Mouse (Mus musculus) heart, embryonic 14.5 days (tissue): ENCODE data around the gene Defb26. TPM values are rescaled to one million over a fixed set of nuclear protein-coding genes. Genes with fewer than 3 reads are reported as not detected.

Experiments
- ATAC-seq: fragments of 200-750 bp; cut with Nextera tagmentation; 2 replicates; pipeline ENCODE4 v1.8.0; 2017; ENCODE audit warnings: low read depth, moderate TSS enrichment; ENCODE audit not compliant: insufficient number of reproducible peaks, insufficient read depth, low FRiP score
- H3K27ac ChIP-seq, 2 experiments: fragments of 200-500 bp in 1 of 2; fragments of 300-500 bp in 1 of 2; sonication (generic) in 1 of 2; replicated peaks in 1 of 2; 2 replicates each; pipeline ENCODE4 v1.5.1; 2012 to 2014; ENCODE audit warnings: low read depth in 2 of 2, low read length in 2 of 2, control low read depth in 1 of 2, mild to moderate bottlenecking in 1 of 2, mixed read lengths in 1 of 2; ENCODE audit not compliant: control insufficient read depth in 1 of 2, insufficient read depth in 1 of 2
- H3K27me3 ChIP-seq: fragments of 300-500 bp; sonication (generic); 2 replicates; pipeline ENCODE4 v1.6.1; 2014; ENCODE audit warnings: mild to moderate bottlenecking, low read length, control low read depth; ENCODE audit not compliant: control insufficient read depth, insufficient read depth
- H3K36me3 ChIP-seq: fragments of 300-500 bp; sonication (generic); 2 replicates; pipeline ENCODE4 v1.6.1; 2014; ENCODE audit warnings: mild to moderate bottlenecking, control low read depth, low read length, mixed read lengths; ENCODE audit not compliant: control insufficient read depth, insufficient read depth
- H3K4me1 ChIP-seq, 2 experiments: fragments of 200-500 bp in 1 of 2; fragments of 300-500 bp in 1 of 2; sonication (generic) in 1 of 2; 2 replicates each; pipeline ENCODE4 v1.6.1; 2012 to 2014; ENCODE audit warnings: low read length in 2 of 2, control low read depth in 1 of 2, mixed read lengths in 1 of 2; ENCODE audit not compliant: control insufficient read depth in 2 of 2, insufficient read depth in 2 of 2
- H3K4me2 ChIP-seq: fragments of 300-500 bp; sonication (generic); 2 replicates; pipeline ENCODE4 v1.6.1; 2014; ENCODE audit warnings: mild to moderate bottlenecking, low read length
- H3K4me3 ChIP-seq, 2 experiments: fragments of 200-500 bp in 1 of 2; fragments of 300-500 bp in 1 of 2; sonication (generic) in 1 of 2; 2 replicates each; pipeline ENCODE4 v1.5.1; 2012 to 2014; ENCODE audit warnings: low read length in 2 of 2, mild to moderate bottlenecking in 2 of 2, control low read depth in 1 of 2, low read depth in 1 of 2, moderate library complexity in 1 of 2; ENCODE audit not compliant: control insufficient read depth in 1 of 2, insufficient read depth in 1 of 2
- H3K9ac ChIP-seq: fragments of 300-500 bp; sonication (generic); 2 replicates; pipeline ENCODE4 v1.6.1; 2014; ENCODE audit warnings: mild to moderate bottlenecking, low read length
- H3K9me3 ChIP-seq: fragments of 300-500 bp; sonication (generic); 2 replicates; pipeline ENCODE4 v1.6.1; 2016; ENCODE audit warnings: low read length, control low read depth; ENCODE audit not compliant: control insufficient read depth
- WGBS: fragments of 180-500 bp; shearing (Covaris S2); extraction: QIAGEN DNeasy Blood & Tissue Kit; methylation state at CpG from one replicate; pipeline ENCODE4 v1.1.7; 2014; 5-methylcytosine and 5-hydroxymethylcytosine counted together
- polyA plus RNA-seq: library from polyadenylated mRNA; unstranded; fragments of >200 nt; fragmentation: Nextera tagmentation; extraction: Ambion mirVana; gene quantifications from 2 replicates; pipeline ENCODE4 v1.2.1, GENCODE M21; 2014

Gene Defb26
- polyA plus RNA-seq, 1 experiment from 2014 or later, result not detected

DNA sequence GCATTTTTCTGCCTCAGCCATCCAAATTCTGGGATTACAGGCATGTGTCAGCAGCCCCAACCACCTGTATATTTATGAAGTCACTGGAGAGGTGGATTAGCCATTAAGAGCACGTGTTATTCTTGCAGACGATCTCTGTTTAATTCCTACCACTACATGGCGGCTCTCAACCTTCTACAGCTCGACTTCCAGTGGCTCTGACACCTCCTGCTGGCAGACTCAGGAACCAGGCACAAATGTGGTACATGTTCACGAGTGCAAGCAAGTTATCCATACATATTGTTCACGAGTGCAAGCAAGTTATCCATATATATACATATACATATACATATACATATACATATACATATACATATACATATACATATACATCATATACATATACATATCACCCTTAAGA, 18.3 kb downstream of the Defb26 start:
- Histone ChIP-seq H3K27ac (no peak overlapping the region), H3K9ac (no peak overlapping the region), H3K27me3 (no peaks in the 10 kb centered on the region), H3K36me3 (no peaks in the 10 kb centered on the region), H3K4me3 (no peak overlapping the region), H3K4me2 (no peak overlapping the region), H3K9me3 (no peaks in the 10 kb centered on the region), H3K4me1 (no peaks in the 10 kb centered on the region)
- no peak for ATAC-seq
- 77% methylated on average over 6 of the region's 6 CpGs for WGBS

DNA sequence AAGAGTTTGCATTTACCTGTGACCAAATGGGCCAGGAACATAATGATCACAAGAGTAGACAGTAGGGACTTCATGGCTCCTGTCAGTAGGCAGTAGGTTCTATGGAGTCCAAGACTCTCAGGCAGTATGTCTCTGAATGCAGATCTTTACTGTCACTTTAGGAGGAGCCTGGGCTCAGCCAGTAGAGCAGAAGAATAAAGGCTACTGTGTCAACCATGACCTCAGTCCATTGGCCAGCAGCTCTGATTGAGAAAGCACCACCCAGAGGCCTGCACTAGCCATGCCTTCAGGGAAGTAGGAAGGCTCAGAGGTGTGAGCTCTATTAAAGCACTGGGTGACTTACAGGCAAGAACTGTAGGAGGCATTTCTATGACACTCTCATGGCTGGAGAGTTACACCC, 21.5 kb downstream of the Defb26 start, which contains the start of gene Defb22:
Gene Defb22 (minus strand): TSS at position 101 of the 400 bp plus-strand sequence.
- Histone ChIP-seq H3K9ac (no peak within 1 kb of the TSS), H3K4me2 (no peak within 1 kb of the TSS), H3K27ac (no peak within 1 kb of the TSS), H3K27me3 (no peaks in the 10 kb centered on the region), H3K4me3 (no peak within 1 kb of the TSS), H3K4me1 (no peaks in the 10 kb centered on the region; a peak in 1 of 4 replicates), H3K9me3 (no peaks in the 10 kb centered on the region), H3K36me3 (no peaks in the 10 kb centered on the region)
- ATAC-seq, result no peak

GRCm38 (mm10) chr2:152487024-152487423, 24.5 kb downstream of the Defb26 start:
- Histone ChIP-seq H3K9me3 (no peaks in the 10 kb centered on the region), H3K27me3 (no peaks in the 10 kb centered on the region), H3K27ac (no peak overlapping the region), H3K4me3 (no peak overlapping the region), H3K4me2 (no peak overlapping the region), H3K4me1 (no peaks in the 10 kb centered on the region; a peak in 1 of 4 replicates), H3K36me3 (no peaks in the 10 kb centered on the region), H3K9ac (no peak overlapping the region)
- 65% methylated on average over 2 of the region's 2 CpGs for WGBS
- ATAC-seq, result no peak

DNA sequence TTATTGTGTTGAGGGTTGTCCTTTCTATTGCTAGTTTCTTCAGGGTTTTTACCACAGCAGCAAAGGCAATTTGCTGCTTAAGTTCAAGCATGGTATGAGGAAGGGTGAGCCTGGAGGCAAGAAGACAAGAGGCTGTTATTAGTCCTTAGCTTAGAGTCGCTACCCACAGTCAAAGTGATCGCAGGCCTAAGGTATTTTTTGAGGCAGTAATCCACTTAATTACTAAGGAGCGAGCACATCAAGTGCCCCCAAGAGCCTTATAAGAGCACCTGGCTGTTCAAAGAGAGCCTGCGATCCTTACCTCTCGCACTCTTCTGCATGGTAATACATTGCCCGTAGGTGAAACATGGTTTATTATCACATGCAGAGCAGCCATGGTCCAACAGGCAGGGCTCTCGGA, 29.8 kb downstream of the Defb26 start:
- Histone ChIP-seq H3K27ac (no peak overlapping the region), H3K4me1 (no peaks in the 10 kb centered on the region; a peak in 1 of 4 replicates), H3K36me3 (no peaks in the 10 kb centered on the region), H3K9me3 (no peaks in the 10 kb centered on the region), H3K9ac (no peak overlapping the region), H3K4me2 (no peak overlapping the region), H3K27me3 (no peaks in the 10 kb centered on the region), H3K4me3 (no peak overlapping the region)
- 86% methylated on average over 7 of the region's 7 CpGs for WGBS
- no peak for ATAC-seq

DNA sequence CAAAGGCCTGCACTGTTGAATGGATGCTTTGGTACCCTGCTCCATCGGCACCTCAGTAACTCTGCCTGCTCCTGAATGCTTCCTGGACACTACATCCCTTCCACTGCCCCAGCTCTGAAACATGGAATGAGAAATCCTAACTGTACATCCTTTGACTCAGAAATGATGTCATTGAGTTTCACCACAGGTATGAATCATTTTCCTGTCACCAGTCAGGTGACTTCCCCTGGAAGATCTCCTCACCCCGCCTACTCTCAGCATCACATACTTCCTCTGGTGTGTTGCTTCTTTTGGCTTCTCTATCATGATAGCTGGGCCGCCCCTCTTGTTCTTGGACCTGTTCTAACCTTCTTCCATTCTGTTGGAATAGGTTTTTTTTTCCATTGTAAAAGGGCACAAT, 30.6 kb downstream of the Defb26 start:
- H3K27ac ChIP-seq, result no peak overlapping the region
- ATAC-seq, result no peak
- WGBS, result 74% methylated on average over 3 of the region's 3 CpGs
- H3K9me3 ChIP-seq, result no peaks in the 10 kb centered on the region
- H3K27me3 ChIP-seq, result no peaks in the 10 kb centered on the region
- no peak overlapping the region for H3K4me2 ChIP-seq
- no peak overlapping the region for H3K4me3 ChIP-seq
- no peak overlapping the region for H3K9ac ChIP-seq
- H3K36me3 ChIP-seq, result no peaks in the 10 kb centered on the region
- H3K4me1 ChIP-seq, result no peaks in the 10 kb centered on the region; a peak in 1 of 4 replicates

GRCm38 (mm10) chr2:152476763-152477162, 34.7 kb downstream of the Defb26 start, which contains the start of gene Defb20:
Defb20 (plus strand) TSS chr2:152477063.
- WGBS, result 60% methylated on average over 2 of the region's 2 CpGs
- no peak within 1 kb of the TSS for H3K27ac ChIP-seq
- no peak for ATAC-seq
- no peaks in the 10 kb centered on the region for H3K4me1 ChIP-seq
- no peaks in the 10 kb centered on the region for H3K36me3 ChIP-seq
- no peak within 1 kb of the TSS for H3K4me2 ChIP-seq
- no peak within 1 kb of the TSS for H3K4me3 ChIP-seq
- H3K9ac ChIP-seq, result no peak within 1 kb of the TSS
- H3K9me3 ChIP-seq, result no peaks in the 10 kb centered on the region
- H3K27me3 ChIP-seq, result no peaks in the 10 kb centered on the region

DNA sequence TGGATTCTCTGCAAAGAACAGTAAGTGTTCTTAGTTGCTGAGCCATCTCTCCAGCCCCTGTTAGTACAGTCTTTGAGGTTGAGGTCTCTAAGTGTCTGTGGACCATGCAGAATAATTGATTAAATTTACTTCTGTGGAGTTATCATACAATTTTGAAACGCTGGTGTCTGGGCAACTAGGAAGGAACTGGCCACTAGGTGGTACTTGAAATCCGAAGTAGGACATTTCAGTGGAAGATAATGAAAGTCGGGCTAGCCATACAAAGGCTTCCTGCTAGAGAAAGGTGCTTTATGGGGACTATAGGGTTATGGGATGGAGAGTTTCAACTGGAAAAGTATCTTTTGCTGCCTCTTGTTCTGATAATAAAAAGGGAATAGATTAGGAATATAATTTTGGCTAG, 39.1 kb downstream of the Defb26 start:
- ATAC-seq, result no peak
- WGBS, result 10% methylated on average over 3 of the region's 3 CpGs

DNA sequence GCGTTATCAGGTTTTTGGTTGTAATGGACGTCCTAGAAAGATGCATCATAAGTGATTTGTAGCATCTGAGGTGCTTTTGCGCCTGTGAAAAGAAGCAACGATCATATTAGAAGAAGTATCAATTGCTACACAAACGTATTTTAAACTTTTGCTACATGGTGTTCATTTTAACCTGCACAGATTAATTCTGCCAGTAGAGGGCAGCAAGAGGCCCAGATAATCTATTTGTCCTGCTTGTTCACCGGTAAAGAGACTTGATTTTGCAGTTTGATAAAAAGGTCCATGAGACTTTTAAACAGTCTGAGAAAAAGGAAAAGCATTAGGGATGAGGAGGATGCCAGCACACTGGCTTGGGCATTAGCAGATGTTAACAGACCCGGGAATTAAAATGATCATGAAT, 40.5 kb downstream of the Defb26 start:
- ATAC-seq, result no peak
- H3K36me3 ChIP-seq, result no peaks in the 10 kb centered on the region
- H3K4me3 ChIP-seq, result no peak overlapping the region
- no peak overlapping the region for H3K27ac ChIP-seq
- H3K9me3 ChIP-seq, result no peaks in the 10 kb centered on the region
- no peaks in the 10 kb centered on the region for H3K27me3 ChIP-seq
- no peak overlapping the region for H3K9ac ChIP-seq
- no peaks in the 10 kb centered on the region for H3K4me1 ChIP-seq
- 33% methylated on average over 7 of the region's 7 CpGs for WGBS
- no peak overlapping the region for H3K4me2 ChIP-seq

More for the DNA sequence above, 39.1 kb downstream of the Defb26 start:
- Histone ChIP-seq H3K9me3 (no peaks in the 10 kb centered on the region), H3K27ac (no peak overlapping the region), H3K36me3 (no peaks in the 10 kb centered on the region), H3K4me1 (no peaks in the 10 kb centered on the region), H3K9ac (no peak overlapping the region), H3K27me3 (no peaks in the 10 kb centered on the region), H3K4me2 (no peak overlapping the region), H3K4me3 (no peak overlapping the region)
